Mouse (Mus musculus) spleen, adult 18-20 months (tissue): Measurements from ENCODE around the gene Itfg2.

ENCODE experiments used
- DNase-seq, 2 experiments: peaks; one replicate each; pipeline ENCODE4 v3.0.0; 2022; ENCODE audit warnings: mixed read lengths in 2 of 2

Gene Itfg2

GRCm38 (mm10) chr6:128433566-128433965, 8.8 kb upstream of the Itfg2 start:
- no peak for DNase-seq

DNA sequence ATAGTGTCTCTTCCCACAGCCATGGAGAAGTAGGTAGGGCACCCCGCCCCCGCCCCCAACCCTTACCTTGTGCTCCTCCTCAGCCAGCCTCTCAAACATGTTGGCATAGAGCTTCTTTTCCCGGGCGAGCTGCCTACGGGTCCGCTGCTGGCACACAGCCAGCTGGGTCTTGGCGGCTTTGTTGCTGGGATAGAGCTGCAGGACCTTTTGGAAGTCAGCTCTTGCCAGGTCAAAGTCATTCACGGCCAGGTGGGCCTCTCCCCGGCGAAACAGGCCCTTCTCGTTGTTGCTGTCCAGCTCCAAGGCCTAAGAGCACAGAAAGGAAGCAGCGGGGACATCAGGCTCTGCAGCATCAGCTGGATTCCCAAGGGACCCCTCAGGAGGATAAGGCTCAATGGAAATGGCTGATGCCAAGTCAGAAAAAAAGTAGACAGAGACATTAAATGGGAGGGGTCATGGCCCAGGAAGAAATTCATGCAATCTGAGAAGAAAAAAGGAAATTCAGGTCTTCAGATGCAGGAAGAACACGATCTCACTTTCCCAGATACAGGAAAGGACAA, 7.7 kb upstream of the Itfg2 start:
- DNase-seq: no peak

DNA sequence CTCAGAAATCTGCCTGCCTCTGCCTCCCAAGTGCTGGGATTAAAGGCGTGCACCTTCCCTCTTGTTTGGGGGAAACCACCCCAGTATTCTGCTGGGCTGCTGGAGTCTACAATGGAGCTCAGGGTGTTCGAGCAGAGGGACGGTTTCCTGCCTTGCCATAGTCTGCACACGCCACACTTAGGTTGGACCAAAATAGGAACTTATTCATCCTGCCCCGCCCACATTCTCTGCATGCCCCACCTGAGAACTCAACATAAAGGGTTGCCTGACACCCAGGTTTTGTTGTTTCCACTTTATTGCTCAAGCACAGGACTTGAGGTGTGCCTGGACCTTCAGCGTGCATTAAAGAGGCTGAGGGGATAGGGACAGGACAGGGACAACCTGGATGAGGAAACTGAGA, 5.1 kb upstream of the Itfg2 start:
- no peak for DNase-seq

GRCm38 (mm10) chr6:128429300-128429699, 4.6 kb upstream of the Itfg2 start:
- DNase-seq: no peak

DNA sequence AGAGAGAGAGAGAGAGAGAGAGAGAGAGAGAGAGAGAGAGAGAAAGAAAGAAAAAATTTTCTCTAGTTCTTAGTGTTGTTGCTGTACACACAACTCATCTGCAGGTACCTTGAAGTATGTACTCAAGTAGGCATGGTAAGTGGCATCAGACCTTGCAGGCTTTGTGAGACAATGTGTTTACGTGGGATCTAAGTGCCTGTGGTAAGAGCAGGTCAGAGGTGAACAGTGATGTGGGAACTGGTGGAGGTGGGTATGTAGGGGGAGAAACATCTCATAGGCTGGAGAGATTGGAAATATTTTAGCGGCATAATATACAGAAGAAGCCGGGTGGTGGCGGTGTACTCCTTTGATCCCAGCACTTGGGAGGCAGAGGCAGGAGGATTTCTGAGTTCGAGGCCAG, 2.8 kb upstream of the Itfg2 start:
- DNase-seq: no peak

DNA sequence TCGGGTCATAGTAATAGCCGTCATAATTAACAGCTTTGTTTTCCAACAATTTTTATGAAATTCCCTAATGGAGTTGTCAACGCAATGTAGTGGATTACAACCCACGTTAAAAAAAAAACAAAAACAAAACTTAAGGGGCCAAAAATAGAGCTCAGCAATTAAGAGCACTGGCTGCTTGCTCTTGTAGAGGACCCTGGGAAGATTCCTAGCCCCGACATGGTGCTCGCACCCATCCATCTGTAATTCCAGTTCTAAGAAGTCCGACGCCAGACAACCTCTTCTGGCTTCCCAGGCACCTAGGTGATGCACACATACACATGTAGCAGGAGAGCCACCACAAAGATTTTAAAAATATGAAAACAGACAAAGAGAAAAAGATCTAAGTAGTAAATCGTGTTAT, 315 bp upstream of the Itfg2 start:
- DNase-seq: no peak

GRCm38 (mm10) chr6:128423496-128424268, 1.0 kb downstream of the Itfg2 start:
- no peak for DNase-seq

DNA sequence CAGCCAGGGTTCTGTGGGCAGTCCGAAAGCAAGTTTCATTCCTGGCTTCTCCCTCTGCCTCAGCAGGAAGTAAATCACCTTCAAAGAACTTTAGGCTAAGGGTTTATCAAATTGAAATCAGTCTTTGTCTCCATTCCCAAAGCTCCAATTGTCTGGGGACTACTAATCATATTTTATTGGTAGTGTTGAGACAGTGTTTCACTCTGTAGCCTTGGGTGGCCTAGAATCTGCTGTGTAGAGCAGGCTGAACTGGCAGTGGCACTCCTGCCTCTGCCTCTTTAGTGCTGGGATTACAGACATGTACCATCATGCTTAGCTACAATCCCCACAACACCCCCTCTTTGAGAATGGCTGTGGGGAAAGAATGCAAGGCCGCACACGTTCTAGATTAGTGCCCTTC, 3.3 kb downstream of the Itfg2 start:
- DNase-seq: no peak

DNA sequence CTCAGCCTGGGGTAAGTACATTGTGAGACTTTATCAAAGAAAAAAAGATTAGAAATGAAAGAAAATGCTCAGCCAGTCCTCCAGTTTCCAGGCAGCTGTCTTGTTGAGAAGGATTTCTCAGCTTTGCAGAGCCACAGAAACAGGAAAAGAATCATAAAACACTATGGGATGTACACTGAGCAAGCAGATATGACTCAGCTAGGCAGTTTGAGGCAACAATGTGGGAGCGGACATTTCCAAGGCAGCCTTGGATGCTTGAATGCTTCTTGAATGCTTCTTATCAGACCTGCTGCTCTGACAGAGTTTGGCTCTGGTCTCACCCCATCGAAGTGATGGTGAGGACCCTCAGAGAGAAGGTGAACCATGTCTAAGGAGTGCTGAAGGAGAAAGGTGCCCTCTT, 3.7 kb downstream of the Itfg2 start:
- no peak for DNase-seq

- DNase-seq: no peak
Observed at GRCm38 (mm10) chr6:128418076-128418475, 6.7 kb downstream of the Itfg2 start.

- DNase-seq: no peak
Observed at GRCm38 (mm10) chr6:128416169-128416568, 8.6 kb downstream of the Itfg2 start.

- peak; percentile 48 to 84 for DNase-seq
Observed at GRCm38 (mm10) chr6:128411115-128411514, 13.6 kb downstream of the Itfg2 start.

DNA sequence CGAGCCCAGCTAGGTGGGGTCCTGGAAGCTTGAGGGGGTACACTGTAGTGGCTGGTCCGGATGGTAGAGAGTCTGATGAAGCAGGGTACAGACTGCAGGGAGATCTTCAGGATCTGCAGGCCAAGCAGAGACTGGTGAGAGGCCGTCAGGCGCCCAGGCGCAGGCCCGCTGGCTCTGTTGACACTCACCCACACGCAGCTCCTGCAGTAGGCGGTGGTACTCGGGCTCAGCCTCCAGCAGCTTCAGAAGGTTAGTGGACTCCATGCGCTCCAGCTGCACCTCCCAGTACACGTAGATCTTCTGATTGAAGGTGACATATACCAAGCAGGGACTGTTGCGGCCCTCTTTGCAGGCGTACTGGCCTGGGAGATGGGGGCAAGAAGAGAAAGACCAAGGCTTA, 14.4 kb downstream of the Itfg2 start:
- DNase-seq: no peak

GRCm38 (mm10) chr6:128408544-128409125, 16.1 kb downstream of the Itfg2 start:
- no peak for DNase-seq

GRCm38 (mm10) chr6:128404708-128405107, 20.0 kb downstream of the Itfg2 start:
- DNase-seq: no peak

DNA sequence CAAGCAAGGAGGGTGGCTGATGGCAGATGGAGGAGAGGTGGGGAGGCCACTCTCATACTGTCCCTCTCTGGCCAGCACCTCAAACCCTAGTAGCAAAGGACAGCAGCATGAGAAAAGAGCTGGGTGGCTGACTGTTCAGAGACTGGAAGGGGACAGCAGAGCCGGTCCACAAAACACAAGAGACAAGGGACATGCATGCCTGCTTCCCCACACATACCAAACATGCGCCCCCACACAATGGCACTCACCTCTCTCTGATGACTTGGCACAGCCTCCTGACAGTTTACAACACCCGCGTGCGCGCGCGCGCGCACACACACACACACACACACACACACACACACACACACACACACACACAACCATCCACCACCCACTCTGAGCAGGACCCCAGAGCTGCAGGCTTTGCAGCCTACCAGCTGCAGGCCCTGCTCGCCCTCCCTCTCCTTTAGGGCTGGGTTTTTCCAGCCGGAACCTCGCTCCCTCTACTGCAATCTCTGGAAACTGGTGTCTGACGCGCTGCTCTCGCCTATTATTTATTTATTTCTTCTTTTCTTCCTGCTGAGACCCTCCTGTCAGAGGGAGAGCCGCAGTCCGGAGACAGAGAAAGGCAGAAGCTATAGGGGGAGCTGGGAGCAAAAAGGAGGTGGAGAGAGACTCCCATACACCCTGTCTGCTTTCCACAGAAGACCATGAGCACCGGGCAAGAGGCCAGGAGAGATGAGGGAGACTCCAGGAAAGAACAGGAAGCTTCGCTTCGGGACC, 25.1 kb downstream of the Itfg2 start:
- no peak for DNase-seq

DNA sequence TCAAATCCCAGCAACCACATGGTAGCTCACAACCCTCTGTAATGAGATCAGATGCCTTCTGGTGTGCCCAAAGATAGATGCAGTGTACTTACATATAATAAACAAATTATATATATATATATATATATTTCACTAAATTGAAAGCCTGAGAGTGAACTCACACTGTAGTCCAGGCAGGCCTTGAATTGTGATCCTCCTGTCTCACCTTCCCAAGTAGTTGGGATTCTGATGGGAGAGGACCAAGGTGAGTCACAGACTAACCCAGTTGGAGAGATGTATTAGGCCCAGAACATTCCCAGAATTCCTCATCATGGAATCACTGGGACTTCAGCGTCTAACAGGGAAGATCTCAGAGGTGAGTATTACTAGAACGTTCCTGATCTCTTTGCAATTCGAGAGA, 25.7 kb downstream of the Itfg2 start, which contains the start of gene Nrip2:
Gene Nrip2 (plus strand): TSS at position 301 of the 400 bp plus-strand sequence.
- no peak for DNase-seq

GRCm38 (mm10) chr6:128397574-128398261, 27.0 kb downstream of the Itfg2 start:
- DNase-seq: no peak

- no peak for DNase-seq
Observed at GRCm38 (mm10) chr6:128390683-128391082, 34.0 kb downstream of the Itfg2 start.

- no peak for DNase-seq
Observed at GRCm38 (mm10) chr6:128389185-128389584, 35.5 kb downstream of the Itfg2 start.

- DNase-seq: no peak
Observed at GRCm38 (mm10) chr6:128385026-128385425, 39.7 kb downstream of the Itfg2 start.

- DNase-seq: peak; percentile 45 to 59
Observed at GRCm38 (mm10) chr6:128383752-128384151, 41.0 kb downstream of the Itfg2 start.

- no peak for DNase-seq
Observed at GRCm38 (mm10) chr6:128381254-128381653, 43.5 kb downstream of the Itfg2 start.
